8 mouse cellular contexts compared by ENCODE assay signal in the genomic region with DNA sequence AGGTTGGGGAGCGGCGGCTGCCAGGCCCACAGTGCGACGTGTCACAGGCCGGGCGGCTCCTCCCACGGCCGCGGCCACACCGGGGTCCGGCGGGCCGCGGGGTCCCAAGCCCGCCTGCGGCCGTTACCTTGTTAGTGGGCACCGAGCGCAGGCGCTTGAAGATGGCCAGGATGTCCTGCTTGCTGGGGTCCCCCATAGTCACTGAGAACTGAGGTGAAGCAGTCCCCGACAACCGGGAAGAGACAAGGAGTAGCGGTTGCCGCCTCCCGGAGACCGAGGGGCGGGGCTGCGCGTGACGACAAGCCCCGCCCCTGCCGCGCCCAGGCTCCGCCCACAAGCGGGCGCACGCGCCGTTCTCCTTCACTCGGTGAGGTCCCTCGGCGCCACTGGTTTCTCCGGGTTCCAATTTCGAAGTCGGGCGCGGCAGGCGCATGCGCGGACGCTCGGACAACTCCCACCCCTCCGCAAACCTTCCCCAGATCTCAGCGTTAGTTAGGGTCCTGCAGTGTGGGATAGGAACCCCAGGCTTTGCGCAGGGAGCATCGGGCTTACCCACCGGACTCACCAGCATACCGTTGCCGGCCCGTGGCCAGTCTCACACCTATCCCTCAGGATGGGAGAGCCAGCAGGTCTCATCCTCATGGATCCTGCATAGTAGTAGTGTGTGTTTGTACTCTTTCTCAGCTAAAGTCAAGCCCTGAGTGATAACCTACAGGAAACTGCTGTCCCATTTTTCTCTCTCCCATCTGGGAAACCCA. TPM values are rescaled to one million over a fixed set of nuclear protein-coding genes. Genes with fewer than 3 reads are reported as not detected.
DNase-seq lines count a peak whose midpoint lies in the region; ATAC-seq and TF ChIP-seq lines count a peak whose summit lies in the region.

A gene (minus strand): TSS at position 294 of the 758 bp plus-strand sequence.

- H3K27ac ChIP-seq in forebrain, postnatal 0 days (ENCODE audit: low read depth, low read length) = no peak within 1 kb of the TSS
- H3K27ac ChIP-seq in lung, embryonic 15.5 days = peak within 1 kb of the TSS; percentile 65

- peak; percentile 91 for DNase-seq in G1E (ENCODE audit: low spot score)
- peak; percentile 86 to 95 for DNase-seq in cerebellum, adult 18-20 months
- peak; percentile 97 for DNase-seq in forebrain, postnatal 0 days
- peak; percentile 96 for DNase-seq in heart, postnatal 4 days
- DNase-seq in layer of hippocampus, adult 8-10 months (ENCODE audit: low spot score in 2 of 2) = peak; percentile 88 to 95
- peak; percentile 88 for DNase-seq in ovary, adult 18-20 months (ENCODE audit: low spot score)
- peak; percentile 94 for DNase-seq in thymus, postnatal 0 days (ENCODE audit: low spot score)

- H3K9me3 ChIP-seq in G1E (replicated peaks) = no peaks in the 10 kb centered on the region
- H3K9me3 ChIP-seq in forebrain, postnatal 0 days (ENCODE audit: low read length) = no peaks in the 10 kb centered on the region
- no peaks in the 10 kb centered on the region for H3K9me3 ChIP-seq in lung, embryonic 15.5 days

- peaks cover 49% of the 10 kb centered on the region for H3K36me3 ChIP-seq in G1E (replicated peaks)
- peaks cover 3% of the 10 kb centered on the region; the same call in 1 of the 2 replicates for H3K36me3 ChIP-seq in forebrain, postnatal 0 days (ENCODE audit: insufficient read depth)
- H3K36me3 ChIP-seq in lung, embryonic 15.5 days = no peaks in the 10 kb centered on the region

- ATAC-seq in G1E (ENCODE audit: extremely low read depth, insufficient number of reproducible peaks, low FRiP score, poor library complexity, severe bottlenecking) = peak; percentile 69; the same call in 1 of the 2 replicates
- peak; percentile 96 for ATAC-seq in forebrain, postnatal 0 days
- peak; percentile 94 for ATAC-seq in lung, embryonic 15.5 days (ENCODE audit: borderline replicate concordance, extremely low read depth, low FRiP score, low TSS enrichment)

- no peak for TF ChIP-seq CTCF in G1E (IDR thresholded peaks at IDR 0.05; ENCODE audit: low read depth, low read length)
- TF ChIP-seq CTCF in forebrain, postnatal 0 days (IDR thresholded peaks at IDR 0.05; ENCODE audit: low read depth) = no peak

- no peaks in the 10 kb centered on the region for H3K27me3 ChIP-seq in G1E (ENCODE audit: insufficient read depth, low read length)
- H3K27me3 ChIP-seq in forebrain, postnatal 0 days (ENCODE audit: insufficient read depth, low read length) = no peaks in the 10 kb centered on the region
- no peaks in the 10 kb centered on the region for H3K27me3 ChIP-seq in lung, embryonic 15.5 days

- under 1% methylated on average over 60 of the region's 60 CpGs for WGBS in forebrain, postnatal 0 days
- under 1% methylated on average over 59 of the region's 60 CpGs for WGBS in lung, embryonic 15.5 days

- peak within 1 kb of the TSS; percentile 77 for H3K4me3 ChIP-seq in G1E (ENCODE audit: low read depth, low read length)
- H3K4me3 ChIP-seq in forebrain, postnatal 0 days (ENCODE audit: low read depth, low read length) = peak within 1 kb of the TSS; percentile 79
- peak within 1 kb of the TSS; percentile 83 for H3K4me3 ChIP-seq in lung, embryonic 15.5 days

- peak within 1 kb of the TSS; percentile 74 for H3K4me2 ChIP-seq in forebrain, postnatal 0 days (ENCODE audit: low read depth)
- H3K4me2 ChIP-seq in lung, embryonic 15.5 days = peak within 1 kb of the TSS; percentile 84

- peaks cover 39% of the 10 kb centered on the region for H3K4me1 ChIP-seq in G1E (ENCODE audit: insufficient read depth, low read depth, low read length)
- H3K4me1 ChIP-seq in forebrain, postnatal 0 days (ENCODE audit: insufficient read depth) = peaks cover 5% of the 10 kb centered on the region; the same call in 1 of the 2 replicates
- peaks cover 13% of the 10 kb centered on the region for H3K4me1 ChIP-seq in lung, embryonic 15.5 days

- peak within 1 kb of the TSS; percentile 77 for H3K9ac ChIP-seq in forebrain, postnatal 0 days
- peak within 1 kb of the TSS; percentile 75 for H3K9ac ChIP-seq in lung, embryonic 15.5 days

RNA-seq across cellular contexts. Expression of the gene that starts here (rescaled TPM):
- total RNA-seq in G1E (2014; fragmentation: Nextera tagmentation) (39.7 and 56.7 TPM in 2 replicates), G1E (2017) (47.0 and 49.7 TPM in 2 replicates)
- polyA plus RNA-seq in G1E (2012) = 7.1 and 8.4 TPM in 2 replicates
- total RNA-seq in forebrain, postnatal 0 days (2014; rRNA removed) = 41.0 and 41.2 TPM in 2 replicates
- 32.0 and 33.7 TPM in 2 replicates for polyA plus RNA-seq in forebrain, postnatal 0 days (2015; fragmentation: Nextera tagmentation; extraction: Ambion mirVana)
- total RNA-seq in heart, postnatal 4 days (2021) = 10 to 100 TPM; 21.5 to 22.6 TPM
- 10 to 100 TPM; 16.1 to 23.7 (median 20.0) TPM for total RNA-seq in layer of hippocampus, adult 8-10 months (2022)
- polyA plus RNA-seq in lung, embryonic 15.5 days (2015; fragmentation: Nextera tagmentation; extraction: Ambion mirVana) = 38.3 and 43.9 TPM in 2 replicates
- 16.4 and 18.3 TPM in 2 replicates for polyA plus RNA-seq in thymus, postnatal 0 days (2015; fragmentation: Nextera tagmentation; extraction: Ambion mirVana)
